Mouse (Mus musculus) embryo, embryonic 9.5 days (tissue): Measurements from ENCODE around the gene Drd2.
A peak's percentile ranks its signal among the peaks of the same experiment; 100 is the strongest.

Experiments
- DNase-seq: peaks from one replicate; pipeline ENCODE4 v3.0.0-alpha.2; 2017; ENCODE audit errors: extremely low spot score

Gene Drd2

DNA sequence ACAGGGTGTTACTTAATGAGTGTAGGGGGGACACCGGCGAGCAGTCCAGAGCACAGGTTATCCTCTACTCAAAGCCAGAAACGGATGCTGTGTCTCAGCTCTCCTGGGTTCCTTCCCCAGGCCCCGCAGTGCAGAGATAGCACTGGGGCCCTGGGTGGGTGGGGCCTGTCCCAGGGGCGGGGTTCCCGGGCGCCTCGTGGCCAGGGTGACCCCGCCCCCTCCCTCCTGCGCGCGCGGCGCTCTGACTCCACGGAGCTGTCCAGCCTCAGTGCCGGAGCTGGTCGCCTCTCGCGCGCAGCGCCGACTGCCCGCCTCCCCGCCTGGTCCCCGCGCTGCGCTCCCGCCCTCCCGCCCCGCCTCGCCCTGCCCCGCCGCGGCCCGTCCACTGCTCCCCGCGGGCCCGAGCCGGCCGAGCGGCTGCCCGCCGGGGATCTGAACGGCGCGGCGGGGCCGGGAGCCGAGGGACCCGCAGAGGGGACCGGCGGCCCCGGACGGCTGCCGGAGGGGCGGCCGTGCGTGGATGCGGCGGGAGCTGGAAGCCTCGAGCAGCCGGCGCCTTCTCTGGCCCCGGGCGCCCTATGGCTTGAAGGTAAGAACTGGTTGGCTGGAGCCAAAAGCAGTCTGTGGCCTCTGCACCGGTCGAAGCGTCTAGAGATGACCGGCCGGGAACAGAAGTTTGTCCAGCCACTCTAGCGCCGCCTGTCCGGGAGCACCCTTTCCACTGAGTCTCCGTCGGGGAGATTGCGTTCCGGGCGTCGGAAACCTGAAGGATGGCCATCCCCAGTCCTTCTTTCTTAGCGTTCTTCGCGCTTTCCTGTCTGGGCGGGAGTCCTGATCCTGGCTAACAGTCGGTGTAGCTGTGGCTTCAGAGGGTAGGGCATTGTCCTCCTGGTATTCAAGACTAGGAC, at the start of gene Drd2:
Gene Drd2 (plus strand): TSS at position 492 of the 908 bp plus-strand sequence.
- peak; percentile 68 for DNase-seq

DNA sequence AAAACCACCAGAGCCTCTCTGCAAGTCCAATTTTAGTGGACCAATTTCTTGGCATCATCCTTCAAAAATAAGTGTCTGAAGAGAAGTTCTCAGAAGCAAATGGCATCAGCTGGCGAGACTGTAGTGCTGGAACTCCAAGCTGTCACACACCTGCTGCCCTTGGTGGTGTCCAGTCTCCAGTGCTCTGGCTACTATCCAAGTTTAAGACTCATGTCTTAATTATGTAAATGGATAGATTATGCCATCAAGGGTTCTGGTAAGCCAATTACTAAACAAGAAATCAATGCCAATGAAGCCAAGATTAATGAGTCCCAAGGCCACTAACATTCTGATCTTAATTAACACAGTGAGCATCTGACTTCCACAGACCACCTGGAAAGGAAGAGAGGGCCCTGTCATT, 45.3 kb upstream of the Drd2 start:
- no peak for DNase-seq

DNA sequence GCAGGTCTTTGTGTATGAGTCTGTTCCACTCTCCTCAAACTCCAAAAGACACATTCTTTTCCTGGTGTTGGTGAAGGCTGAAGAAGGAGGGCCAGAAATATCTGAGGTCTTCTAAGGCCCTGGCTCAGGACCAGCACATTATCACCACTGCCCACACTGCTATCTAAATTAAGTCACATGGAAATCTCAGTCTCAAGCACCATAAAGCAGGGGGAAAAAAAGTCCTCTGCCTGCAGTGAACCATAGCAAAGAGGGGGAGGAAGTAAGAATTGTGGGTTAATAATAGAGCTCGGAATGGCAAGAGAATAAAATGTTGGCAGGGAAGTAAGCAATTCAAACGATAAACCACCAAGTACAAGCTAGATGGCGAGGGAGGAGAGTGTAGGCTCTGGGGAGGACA, 32.9 kb upstream of the Drd2 start:
- DNase-seq = no peak

DNA sequence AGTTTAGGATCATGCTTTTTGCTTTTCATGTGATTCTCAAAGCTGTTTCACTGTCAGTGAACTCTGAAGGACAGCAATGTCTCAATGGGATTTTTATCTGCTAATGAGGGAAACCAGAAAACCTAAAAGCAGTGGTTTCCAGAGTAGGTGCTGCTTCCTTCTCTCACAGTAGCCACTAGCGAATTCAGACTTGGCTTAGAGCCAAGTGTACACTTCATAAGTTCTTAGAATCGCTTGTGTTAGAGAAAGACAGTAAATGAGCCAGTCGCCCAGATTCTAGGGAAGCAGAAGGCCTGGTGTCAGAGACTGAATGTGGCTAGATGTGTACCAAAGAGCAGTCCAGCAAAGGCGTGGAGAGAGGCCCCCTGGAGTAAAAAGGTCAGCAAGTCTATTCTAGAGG, 29.6 kb upstream of the Drd2 start:
- DNase-seq = no peak

DNA sequence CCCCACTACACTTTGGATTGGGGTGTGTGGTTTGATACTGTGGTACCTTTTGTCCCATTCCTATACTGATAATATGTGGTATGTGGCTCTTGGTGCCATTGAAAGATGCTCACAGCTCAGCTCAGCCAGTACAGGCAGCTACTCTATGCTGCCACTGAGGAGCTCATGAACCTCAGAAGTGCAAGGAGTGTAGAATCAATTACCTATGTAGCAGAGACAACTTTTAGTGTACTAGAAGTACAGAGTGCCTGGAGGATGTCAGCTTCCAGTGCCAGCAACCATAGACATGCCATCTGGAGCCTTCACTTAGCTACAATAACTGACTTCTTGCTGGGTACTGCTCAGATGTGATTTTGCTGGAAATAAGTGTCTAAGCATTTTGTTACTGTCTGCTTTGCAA, 21.8 kb upstream of the Drd2 start:
- DNase-seq = no peak

DNA sequence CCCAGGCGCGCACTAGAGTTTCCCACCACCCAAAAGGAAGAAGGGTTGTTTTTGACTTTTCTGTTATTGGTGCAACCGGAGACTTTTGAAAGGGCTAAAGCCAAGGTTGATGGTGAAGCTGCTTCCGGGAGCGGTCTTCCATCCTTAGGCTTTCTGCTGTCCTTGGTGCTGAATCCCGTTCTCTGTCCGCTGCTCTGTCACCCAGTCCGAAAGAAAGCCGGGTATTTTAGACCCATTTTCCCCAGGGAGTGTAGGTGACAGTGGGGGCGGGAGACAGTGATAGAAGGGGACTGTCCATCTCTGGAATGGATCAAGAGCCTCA, 578 bp downstream of the Drd2 start:
- DNase-seq = peak; percentile 74

DNA sequence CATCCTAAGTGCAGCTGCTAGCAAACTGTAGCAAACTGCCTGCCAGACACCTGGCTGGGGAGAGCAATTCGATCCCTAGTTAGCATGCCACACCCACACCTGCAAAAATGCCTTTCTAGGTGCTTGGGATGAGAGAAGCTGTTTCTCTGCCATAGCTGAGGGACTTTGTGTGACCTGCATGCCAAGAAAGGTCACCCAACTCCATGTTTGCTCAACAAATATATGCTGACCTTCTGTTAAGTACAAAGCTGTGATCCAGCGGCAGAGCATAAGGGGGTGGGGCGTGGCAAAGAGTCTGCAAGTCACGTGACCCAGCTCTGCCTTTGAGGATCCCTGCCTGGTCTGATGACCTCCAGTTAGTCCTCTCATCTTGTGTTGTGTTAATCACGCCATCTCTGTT, 25.3 kb downstream of the Drd2 start:
- peak; percentile 34 for DNase-seq

DNA sequence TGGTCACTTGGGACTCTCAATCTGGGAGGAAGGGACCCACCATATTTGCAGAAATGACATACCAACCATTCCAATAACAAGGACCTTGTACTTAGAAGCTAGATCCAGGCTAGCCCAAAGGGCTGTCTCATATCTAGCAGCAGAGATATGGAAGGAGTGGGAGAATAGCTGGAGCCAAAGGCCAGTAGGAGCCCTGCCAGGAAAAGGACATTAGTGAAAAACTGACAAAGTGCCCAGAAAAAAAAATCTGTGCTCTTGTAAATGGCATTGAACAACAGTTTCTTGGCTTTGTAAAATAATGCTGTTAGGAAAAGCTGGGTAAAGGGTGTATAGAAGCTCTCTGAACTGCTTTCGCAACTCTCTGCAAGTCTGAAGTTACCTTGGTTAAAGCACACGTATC, 33.5 kb downstream of the Drd2 start:
- DNase-seq = no peak

DNA sequence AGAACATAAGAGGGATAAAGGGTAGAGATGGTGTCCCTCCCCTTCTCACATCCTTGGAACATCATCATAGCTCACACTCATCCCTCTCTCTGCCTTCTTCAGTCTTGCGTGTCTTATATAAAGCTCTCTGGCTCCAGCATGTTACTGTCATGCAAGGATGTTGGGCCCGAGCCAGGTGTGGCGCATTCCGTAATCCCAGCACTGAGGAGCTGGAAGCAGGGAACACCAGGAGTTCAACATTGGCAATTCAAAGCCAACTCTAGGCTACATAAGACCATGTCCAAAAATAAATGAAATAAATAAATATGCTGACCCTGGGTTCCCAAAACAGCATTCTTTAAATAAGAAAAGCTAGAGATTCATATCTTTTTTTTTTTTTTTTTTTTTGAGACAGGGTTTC, 39.5 kb downstream of the Drd2 start:
- no peak for DNase-seq

DNA sequence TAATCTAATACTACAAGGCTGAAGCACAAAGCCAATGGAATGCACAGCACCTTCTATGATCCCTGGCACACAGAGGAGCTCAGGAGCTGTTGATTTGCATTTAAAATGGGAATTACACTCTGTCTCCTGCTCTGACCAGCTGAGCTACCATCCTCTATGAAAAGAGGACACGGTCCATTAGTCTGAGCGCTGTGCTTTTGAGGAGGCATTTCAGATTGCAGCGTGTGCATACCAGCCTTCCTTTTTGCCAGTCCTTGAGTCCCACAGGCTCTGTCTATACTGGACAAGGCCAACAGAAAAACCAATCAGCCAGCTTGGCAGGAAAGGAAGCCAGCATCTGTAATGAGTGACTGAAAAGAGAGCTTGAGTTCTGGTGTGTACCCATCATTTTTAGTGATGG, 43.6 kb downstream of the Drd2 start:
- DNase-seq = no peak

DNA sequence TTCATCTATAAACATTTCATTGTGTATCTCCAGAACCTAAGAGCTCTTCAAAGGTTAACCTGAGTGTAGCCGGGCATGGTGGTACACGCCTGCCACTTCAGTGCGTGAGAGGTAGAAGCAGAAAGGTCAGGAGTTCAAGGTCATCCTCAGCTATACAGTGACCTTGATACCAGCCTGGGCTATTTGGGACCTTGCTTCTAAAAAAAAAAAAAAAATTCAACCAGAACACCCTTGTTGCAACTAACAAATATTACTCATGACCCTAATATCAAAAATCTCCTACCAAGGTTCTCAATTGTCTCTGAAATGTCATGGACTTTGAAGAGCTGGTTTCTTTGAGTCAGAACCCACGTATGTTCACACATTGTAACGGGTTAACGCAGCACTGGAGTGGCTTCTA, 44.4 kb downstream of the Drd2 start:
- DNase-seq = no peak

DNA sequence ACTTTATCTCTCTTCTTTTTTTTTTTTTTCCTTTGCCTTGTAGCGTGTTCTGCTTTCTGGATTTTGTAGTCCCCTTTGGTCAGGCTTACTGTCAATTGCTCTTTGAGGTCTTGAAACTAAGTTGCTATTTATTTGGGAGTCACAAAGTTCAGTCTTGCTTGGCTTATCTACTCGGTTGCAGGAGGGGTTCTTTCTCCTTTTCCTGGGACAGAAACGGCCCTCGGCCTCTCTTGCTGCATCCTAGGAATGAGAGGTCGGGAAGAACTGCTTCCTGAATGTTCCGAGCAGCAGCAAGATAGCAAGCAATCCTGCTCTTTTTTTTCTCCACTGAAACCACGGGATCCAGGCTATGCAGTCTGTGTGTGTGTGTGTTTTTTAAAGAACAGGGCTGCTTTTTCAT, 44.9 kb downstream of the Drd2 start:
- DNase-seq = no peak

DNA sequence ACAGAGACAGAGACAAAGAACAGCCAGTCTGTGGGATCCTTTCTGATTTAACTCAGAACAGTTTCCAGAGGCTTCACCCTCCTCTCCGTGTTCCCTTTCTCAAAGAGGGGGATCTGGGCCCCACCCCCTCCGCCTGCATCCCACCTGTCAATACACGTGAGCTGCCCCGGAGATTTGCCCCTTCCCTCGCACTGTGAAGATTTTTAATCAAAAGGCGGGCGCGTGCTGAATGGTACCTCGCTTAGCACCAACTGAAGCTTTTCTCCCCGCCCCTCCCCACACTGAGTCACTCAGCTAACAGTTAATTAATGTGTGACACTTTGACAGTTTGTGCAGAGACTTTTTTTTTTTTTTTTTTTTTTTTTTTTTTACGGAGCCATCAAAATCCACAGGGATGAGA, 45.7 kb downstream of the Drd2 start:
- no peak for DNase-seq

DNA sequence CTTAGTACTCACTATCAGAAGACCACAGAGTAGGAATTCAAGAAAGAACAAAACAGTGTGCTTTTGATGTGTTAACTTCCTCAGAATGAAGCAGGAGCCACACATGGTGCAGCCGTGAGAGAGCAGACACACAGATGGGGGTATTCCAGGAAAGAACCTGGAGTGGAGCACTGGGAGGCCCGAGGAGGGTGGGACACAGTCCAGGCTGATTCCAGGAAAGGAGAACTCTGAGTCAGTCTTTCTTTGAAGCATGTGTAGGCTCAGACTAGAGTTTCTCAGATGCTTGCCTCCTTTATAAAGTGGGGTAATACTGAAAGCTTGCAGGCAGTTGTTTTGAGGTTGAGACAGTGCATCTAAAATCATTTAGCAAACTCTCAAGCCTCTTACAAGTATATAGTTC, 51.8 kb downstream of the Drd2 start:
- no peak for DNase-seq

DNA sequence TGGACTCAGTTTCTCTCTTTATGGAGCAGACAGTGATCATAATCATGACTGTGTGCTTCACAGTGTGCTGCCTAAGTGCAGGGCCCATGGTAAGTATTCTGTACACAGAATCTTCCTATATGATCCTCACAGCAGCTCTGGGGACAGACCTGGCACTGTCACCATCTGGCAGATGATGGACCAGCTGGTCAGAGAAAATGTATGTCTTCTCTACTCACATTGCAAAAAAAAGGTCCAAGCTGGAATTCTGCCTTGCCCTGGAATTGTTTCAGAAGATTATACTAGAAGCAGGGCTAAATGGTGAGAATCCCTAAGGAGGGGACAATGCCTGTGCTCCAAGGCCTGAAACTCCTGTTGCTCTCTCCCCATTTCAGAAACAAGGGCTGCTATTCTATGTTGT, 55.6 kb downstream of the Drd2 start:
- no peak for DNase-seq

DNA sequence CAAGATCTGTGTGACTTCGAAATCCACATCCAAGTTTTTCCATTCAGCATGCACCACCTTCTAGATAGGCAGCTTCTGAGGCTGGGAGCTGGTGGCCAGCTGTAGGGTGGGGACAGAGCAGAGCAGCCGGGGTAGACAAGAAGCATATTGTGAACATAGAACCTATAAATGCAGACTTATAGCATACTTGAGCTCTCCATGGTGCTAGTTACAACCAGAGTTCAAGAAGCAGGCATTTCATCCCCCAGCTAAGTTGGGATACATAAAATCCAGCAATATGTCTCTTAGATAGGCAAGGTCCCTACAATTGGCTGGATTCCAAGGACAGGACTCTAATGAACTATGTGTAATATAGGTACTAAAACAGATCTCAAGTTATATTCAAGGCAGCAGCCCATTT, 63.3 kb downstream of the Drd2 start:
- no peak for DNase-seq

DNA sequence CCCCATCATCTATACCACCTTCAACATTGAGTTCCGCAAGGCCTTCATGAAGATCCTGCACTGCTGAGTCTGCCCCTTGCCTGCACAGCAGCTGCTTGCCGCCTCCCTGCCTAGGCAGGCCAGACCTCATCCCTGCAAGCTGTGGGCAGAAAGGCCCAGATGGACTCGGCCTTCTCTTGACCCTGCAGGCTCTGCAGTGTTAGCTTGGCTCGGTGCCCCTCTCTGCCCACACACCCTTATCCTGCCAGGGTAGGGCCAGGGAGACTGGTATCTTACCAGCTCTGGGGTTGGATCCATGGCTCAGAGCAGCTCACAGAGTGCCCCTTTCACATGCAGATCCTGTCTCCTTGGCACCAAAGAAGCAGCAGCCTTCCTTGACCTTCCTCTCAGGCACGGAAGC, 66.6 kb downstream of the Drd2 start:
- no peak for DNase-seq

DNA sequence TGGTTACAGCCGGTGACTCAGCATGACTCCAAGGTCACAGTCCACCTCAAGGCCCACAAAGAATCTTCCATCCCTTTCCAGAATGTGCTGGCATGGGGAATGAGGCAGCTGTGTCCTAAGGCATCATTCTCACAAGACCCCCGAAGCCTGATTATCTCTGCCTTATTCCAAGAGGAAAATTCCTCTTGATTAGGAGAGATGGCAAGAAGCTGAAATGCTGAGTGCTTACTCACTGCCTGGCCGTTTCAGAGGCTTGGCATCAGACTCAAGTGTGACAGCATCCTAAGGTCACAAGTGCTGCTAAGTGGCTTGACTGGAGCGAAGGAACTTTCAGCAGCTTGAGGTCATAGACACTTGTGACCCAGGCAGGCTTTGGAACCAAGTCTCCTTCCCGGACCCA, 70.2 kb downstream of the Drd2 start:
- DNase-seq = no peak

DNA sequence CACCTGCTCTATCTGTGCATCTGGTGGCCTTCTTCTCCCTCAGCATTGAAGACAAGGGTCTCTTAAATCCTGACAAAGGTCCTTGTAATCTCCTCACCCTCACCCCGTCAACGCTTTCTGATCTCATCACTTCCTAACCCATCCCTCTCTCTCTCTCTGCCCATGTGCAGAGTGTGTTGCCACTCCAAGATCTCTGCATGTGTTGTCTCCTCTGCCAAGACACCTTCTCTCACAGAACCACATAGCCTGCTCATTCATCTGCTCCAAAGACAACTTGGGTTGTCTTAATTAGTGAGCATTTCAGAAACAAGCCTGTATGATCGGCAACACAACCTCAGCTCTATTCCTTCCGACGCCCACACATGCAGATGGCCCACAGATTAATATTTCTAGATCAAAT, 83.4 kb downstream of the Drd2 start:
- no peak for DNase-seq

DNA sequence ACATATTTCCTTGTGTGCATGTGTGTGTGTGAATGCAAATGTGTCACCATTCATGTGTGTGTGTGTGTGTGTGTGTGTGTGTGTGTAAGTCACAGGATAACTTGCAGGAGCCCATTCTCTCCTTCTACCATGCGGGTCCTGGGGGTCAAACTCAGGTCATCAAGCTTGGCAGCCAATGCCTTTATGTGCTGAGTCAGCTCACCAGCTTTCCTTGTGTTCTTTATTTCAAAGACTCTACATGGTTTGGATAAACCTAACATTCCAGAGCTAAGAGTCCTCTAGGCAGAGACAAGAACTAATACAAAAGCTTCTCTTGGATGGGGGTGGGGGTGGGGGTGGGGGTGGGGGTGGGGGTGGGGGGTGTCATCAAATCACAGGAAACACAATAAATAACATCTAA, 85.2 kb downstream of the Drd2 start:
- DNase-seq = no peak

DNA sequence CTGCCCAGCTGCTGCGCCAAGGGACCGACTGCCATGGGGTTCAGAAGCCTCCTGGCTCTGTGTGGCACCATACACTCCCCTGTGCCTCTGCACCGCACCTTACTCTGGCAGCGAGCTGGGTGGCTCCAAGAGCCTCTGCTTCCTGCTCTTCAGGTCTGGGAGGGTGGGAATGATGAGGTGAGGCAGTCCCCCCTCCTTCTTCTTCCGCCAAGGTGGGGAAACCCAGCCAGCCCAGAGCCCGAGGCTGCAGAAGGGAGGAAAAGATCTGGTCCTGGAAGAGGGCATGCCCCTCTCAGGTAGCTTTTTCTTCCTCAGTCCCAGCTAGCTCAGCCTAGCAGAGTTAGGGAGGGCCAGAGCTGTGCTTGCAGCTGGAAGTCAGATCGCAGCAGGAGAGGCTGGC, 86.5 kb downstream of the Drd2 start, which contains the start of gene Ankk1:
Gene Ankk1 (minus strand): TSS at position 101 of the 400 bp plus-strand sequence.
- DNase-seq = no peak

DNA sequence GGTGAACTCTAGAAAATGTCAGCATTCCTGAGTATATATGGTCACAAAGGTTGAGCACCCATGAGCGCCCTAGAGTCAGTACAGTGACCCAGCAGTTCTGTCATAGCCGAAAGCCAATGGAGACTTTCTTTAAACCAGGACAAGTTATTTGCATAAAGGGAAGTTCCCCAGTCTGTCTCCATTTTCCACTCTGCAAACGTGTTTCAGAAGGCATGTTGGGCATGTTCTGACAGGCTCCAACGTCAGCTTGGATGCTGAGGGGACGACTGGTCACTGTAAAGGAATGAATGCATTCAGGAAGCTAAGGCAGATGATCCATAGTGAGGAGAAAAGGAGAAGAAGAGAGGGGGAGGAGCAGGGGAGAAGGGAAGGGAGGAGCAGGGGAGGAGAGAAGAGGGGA, 87.1 kb downstream of the Drd2 start:
- DNase-seq = no peak

DNA sequence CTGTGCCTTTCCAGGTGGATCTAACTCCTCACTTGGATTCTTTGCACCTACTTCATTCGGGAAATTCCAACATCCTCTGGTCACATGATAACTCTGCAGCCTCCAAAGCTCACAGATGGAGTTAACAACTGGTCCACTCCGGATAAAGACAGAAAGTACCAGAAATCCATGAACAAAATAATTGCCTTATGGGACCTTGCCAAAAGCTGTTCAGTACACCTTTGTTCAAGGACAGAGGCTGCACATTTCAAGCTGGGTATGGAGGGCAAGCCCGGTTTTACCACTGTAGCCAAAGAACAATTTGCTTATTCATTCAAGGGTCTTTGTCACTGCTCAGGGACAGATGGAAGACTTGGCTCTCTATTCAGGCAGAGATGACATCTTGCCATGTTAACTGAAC, 102.2 kb downstream of the Drd2 start:
- DNase-seq = no peak

DNA sequence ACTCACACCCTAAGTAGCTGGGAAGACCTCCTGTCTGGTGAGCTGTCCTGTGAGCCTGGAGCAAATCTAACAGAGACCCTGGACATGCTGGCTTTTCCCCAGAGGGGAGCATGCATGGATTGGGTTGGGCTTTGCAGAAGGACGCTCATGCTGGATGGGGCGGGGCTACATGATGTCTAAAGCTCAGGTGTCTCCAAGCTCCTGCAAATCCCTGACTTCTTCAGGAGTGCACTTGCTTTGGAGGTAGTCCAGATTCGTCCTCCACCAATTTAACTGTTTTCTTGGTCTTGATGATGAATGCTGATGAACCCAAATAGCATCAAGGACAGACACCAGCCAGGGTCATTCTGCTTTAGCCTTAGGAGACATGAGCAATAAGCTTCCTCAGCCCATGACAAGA, 110.1 kb downstream of the Drd2 start:
- DNase-seq = no peak
